Mouse (Mus musculus) forelimb bud, embryonic 11.5 days (tissue): ENCODE measurements around the gene Dennd1b.

Source experiments
- DNase-seq: peaks from one replicate; pipeline ENCODE4 v3.0.0-alpha.2; 2012; ENCODE audit warnings: low read depth, low spot score

Gene Dennd1b

GRCm38 (mm10) chr1:139179707-139180106 is 216.5 kb downstream of the Dennd1b start:
- no peak for DNase-seq

- DNase-seq, result no peak
Measured at GRCm38 (mm10) chr1:139180481-139181149, 217.4 kb downstream of the Dennd1b start.

DNA sequence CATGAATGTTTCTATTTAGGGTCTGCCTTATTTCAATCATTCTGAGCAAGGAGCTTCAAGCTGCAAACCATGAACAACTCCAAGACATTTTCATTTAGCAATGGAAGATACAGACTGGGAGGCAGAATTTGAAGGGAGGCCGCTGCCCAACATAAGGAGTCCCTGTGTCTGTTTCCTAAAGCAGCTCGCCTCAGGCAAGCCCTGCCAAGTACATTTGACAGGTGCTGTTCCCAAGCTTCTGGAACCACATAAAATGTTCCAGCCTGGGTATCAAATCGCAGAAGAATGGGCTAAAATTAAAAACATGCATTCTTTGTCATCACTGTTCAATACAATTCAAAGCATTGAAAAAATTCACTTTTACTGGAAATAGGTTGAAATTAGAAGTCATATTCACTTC is 229.4 kb downstream of the Dennd1b start:
- DNase-seq, result no peak

GRCm38 (mm10) chr1:139194011-139194410 is 230.8 kb downstream of the Dennd1b start:
- DNase-seq, result peak; percentile 75

- DNase-seq, result no peak
Measured at GRCm38 (mm10) chr1:139194428-139195028, 231.3 kb downstream of the Dennd1b start.

DNA sequence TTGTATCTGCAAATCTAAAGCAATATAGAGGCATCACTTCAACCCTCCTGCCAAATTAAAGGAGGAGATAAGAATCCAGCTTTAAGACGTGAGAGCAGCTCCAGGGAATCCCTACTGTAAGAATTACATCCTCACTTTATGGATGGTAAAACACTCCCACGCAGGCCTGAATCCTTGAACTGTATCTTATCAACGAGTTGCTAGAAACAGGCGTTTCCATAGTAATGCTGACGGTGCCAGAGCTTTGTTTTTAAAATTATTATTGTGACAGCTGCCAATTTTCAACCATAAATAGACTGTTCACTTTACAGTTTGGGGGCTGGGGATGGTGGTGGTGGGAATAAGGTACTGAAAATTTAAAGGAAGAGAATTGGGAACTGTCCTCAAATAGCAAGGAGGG is 239.8 kb downstream of the Dennd1b start:
- DNase-seq, result no peak

- no peak for DNase-seq
Measured at GRCm38 (mm10) chr1:139206259-139206658, 243.0 kb downstream of the Dennd1b start.

DNA sequence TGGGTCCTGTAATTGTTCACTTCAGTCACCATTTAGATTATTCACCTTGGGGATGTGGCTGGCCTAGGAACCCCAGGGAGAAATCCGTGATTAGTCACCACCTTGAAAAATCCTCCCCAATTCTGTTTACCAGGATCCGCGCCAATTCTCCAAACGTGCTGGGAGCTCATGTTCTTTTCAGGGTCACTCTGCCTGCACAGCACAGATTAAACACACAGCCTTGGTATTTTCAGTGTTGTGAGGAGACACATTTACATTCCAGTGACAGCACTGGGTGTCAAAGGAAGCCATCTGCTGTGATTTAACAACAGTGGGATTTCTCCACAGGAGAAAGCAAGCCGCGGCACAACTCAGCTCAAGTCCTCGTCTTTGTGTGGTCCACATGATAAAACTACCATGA is 246.6 kb downstream of the Dennd1b start:
- DNase-seq, result no peak

GRCm38 (mm10) chr1:139210505-139210904 is 247.3 kb downstream of the Dennd1b start:
- DNase-seq, result no peak

- no peak for DNase-seq
Measured at GRCm38 (mm10) chr1:139215311-139215710, 252.1 kb downstream of the Dennd1b start.

- no peak for DNase-seq
Measured at GRCm38 (mm10) chr1:139223804-139224203, 260.6 kb downstream of the Dennd1b start.

- DNase-seq, result no peak
Measured at GRCm38 (mm10) chr1:139224309-139224949, 261.2 kb downstream of the Dennd1b start.
